Mouse (Mus musculus) heart, adult 2 months (tissue): ENCODE data around the gene Kat6b. TPM values are rescaled to one million over a fixed set of nuclear protein-coding genes. Genes with fewer than 3 reads are reported as not detected.

Experiments
- DNase-seq, 2 experiments: peaks; one replicate each; pipeline ENCODE4 v3.0.0; 2021
- H3K27ac ChIP-seq: fragments of 200-600 bp; 2 replicates; pipeline ENCODE4 v1.8.1; 2022
- H3K27me3 ChIP-seq: fragments of 200-500 bp; 2 replicates; pipeline ENCODE4 v1.6.1; 2012; ENCODE audit warnings: mild to moderate bottlenecking, low read length, inconsistent platforms, mixed read lengths; ENCODE audit not compliant: control insufficient read depth, insufficient read depth
- H3K36me3 ChIP-seq: fragments of 200-500 bp; 2 replicates; pipeline ENCODE4 v1.6.1; 2012; ENCODE audit warnings: low read length, inconsistent platforms; ENCODE audit not compliant: control insufficient read depth, insufficient read depth
- H3K4me1 ChIP-seq: fragments of 200-500 bp; 2 replicates; pipeline ENCODE4 v1.6.1; 2011; ENCODE audit warnings: low read length; ENCODE audit not compliant: control insufficient read depth, insufficient read depth
- H3K4me3 ChIP-seq: fragments of 200-600 bp; 2 replicates; pipeline ENCODE4 v1.8.1; 2022
- H3K79me2 ChIP-seq: fragments of 200-500 bp; replicated peaks from 2 replicates; pipeline ENCODE4 v1.6.1; 2012; ENCODE audit warnings: mild to moderate bottlenecking, inconsistent platforms, low read length, moderate library complexity, mixed read lengths; ENCODE audit not compliant: control insufficient read depth, insufficient read depth
- H3K9ac ChIP-seq: fragments of 200-500 bp; 2 replicates; pipeline ENCODE4 v1.6.1; 2012; ENCODE audit warnings: low read depth, mild to moderate bottlenecking, control low read depth, inconsistent platforms, low read length, mixed read lengths
- CTCF ChIP-seq: fragments of 200-600 bp; IDR thresholded peaks from 2 replicates; pipeline ENCODE4 v1.8.1; 2022; ENCODE audit warnings: antibody characterized with exemption, mild to moderate bottlenecking, moderate library complexity
- EP300 ChIP-seq: fragments of 200-500 bp; IDR thresholded peaks from 2 replicates; pipeline ENCODE4 v1.6.1; 2011; ENCODE audit warnings: low read depth, low read length, control low read depth; ENCODE audit not compliant: insufficient read depth
- POLR2A ChIP-seq: fragments of 200-500 bp; IDR thresholded peaks from 2 replicates; pipeline ENCODE4 v1.6.1; 2011; ENCODE audit warnings: mild to moderate bottlenecking, low read depth, low read length, control low read depth; ENCODE audit not compliant: insufficient read depth
- WGBS: fragments of 180-500 bp; shearing (Covaris S2); methylation state at CpG from one replicate; pipeline ENCODE4 v1.1.7; 2018; 5-methylcytosine and 5-hydroxymethylcytosine counted together
- intact Hi-C: fragments of 180-260 bp; cut with DNase I; formaldehyde crosslinking; loops from one replicate; pipeline ENCODE4 v1.15.1; 2025
- polyA plus RNA-seq: library from polyadenylated mRNA; depleted of rRNA; stranded (reverse); fragments of >200 nt; gene quantifications from 2 replicates; pipeline ENCODE4 v1.2.3, GENCODE M21; 2012
- total RNA-seq, 2 experiments: library from RNA; stranded (reverse); gene quantifications; 2 replicates each; pipeline ENCODE4 v1.2.3; 2021

The Kat6b gene
- total and polyA plus RNA-seq, 3 experiments, result 9.0 to 27.9 (median 26.6) TPM

- H3K27ac ChIP-seq, result no peak overlapping the region
- H3K36me3 ChIP-seq, result peaks cover 5% of the 10 kb centered on the region
- no peak for DNase-seq
- no peak overlapping the region for H3K4me3 ChIP-seq
- no peak overlapping the region for H3K9ac ChIP-seq
- intact Hi-C loops, result loop anchor here (5.0 kb wide), 1 partner anchor 45 kb away; no protein-coding TSS in a partner anchor
- H3K79me2 ChIP-seq, result peaks cover 7% of the 10 kb centered on the region
- WGBS, result 43% methylated on average over 7 of the region's 7 CpGs
- TF ChIP-seq EP300, result no peak
- no peak for TF ChIP-seq CTCF
- TF ChIP-seq POLR2A, result no peak
- H3K27me3 ChIP-seq, result no peaks in the 10 kb centered on the region
- peaks cover 19% of the 10 kb centered on the region for H3K4me1 ChIP-seq
Measured at GRCm38 (mm10) chr14:21547297-21547696, 66.1 kb downstream of the Kat6b start.

GRCm38 (mm10) chr14:21547965-21548364 is 66.7 kb downstream of the Kat6b start:
- intact Hi-C loops, result loop anchor here (5.0 kb wide), 1 partner anchor 46 kb away; no protein-coding TSS in a partner anchor

GRCm38 (mm10) chr14:21548952-21549607 is 67.8 kb downstream of the Kat6b start:
- intact Hi-C loops, result loop anchor here (5.0 kb wide), 1 partner anchor 47 kb away; no protein-coding TSS in a partner anchor
- no peak overlapping the region for H3K4me3 ChIP-seq
- H3K9ac ChIP-seq, result no peak overlapping the region
- no peak overlapping the region for H3K27ac ChIP-seq
- WGBS, result 73% methylated on average over 6 of the region's 6 CpGs
- H3K36me3 ChIP-seq, result peaks cover 5% of the 10 kb centered on the region
- no peaks in the 10 kb centered on the region for H3K27me3 ChIP-seq
- DNase-seq, result no peak
- H3K79me2 ChIP-seq, result peaks cover 2% of the 10 kb centered on the region
- peaks cover 20% of the 10 kb centered on the region for H3K4me1 ChIP-seq
- TF ChIP-seq EP300, result no peak
- no peak for TF ChIP-seq CTCF
- no peak for TF ChIP-seq POLR2A

More at GRCm38 (mm10) chr14:21547965-21548364, 66.7 kb downstream of the Kat6b start:
- H3K27me3 ChIP-seq, result no peaks in the 10 kb centered on the region
- H3K4me1 ChIP-seq, result peaks cover 19% of the 10 kb centered on the region
- peaks cover 4% of the 10 kb centered on the region for H3K79me2 ChIP-seq
- peaks cover 5% of the 10 kb centered on the region for H3K36me3 ChIP-seq
- DNase-seq, result no peak
- WGBS, result 66% methylated on average over 3 of the region's 3 CpGs
- TF ChIP-seq EP300 (no peak), CTCF (no peak), POLR2A (no peak)
- H3K27ac ChIP-seq, result no peak overlapping the region
- H3K4me3 ChIP-seq, result no peak overlapping the region
- H3K9ac ChIP-seq, result no peak overlapping the region

GRCm38 (mm10) chr14:21549608-21550115 is 68.4 kb downstream of the Kat6b start:
- no peak for DNase-seq
- no peak for TF ChIP-seq POLR2A
- no peak for TF ChIP-seq EP300
- TF ChIP-seq CTCF, result no peak
- H3K27ac ChIP-seq, result no peak overlapping the region
- peaks cover 5% of the 10 kb centered on the region for H3K36me3 ChIP-seq
- H3K27me3 ChIP-seq, result no peaks in the 10 kb centered on the region
- intact Hi-C loops, result loop anchor here (5.0 kb wide), 1 partner anchor 47 kb away; no protein-coding TSS in a partner anchor
- 54% methylated on average over 6 of the region's 6 CpGs for WGBS
- H3K79me2 ChIP-seq, result peaks cover 3% of the 10 kb centered on the region
- peaks cover 20% of the 10 kb centered on the region for H3K4me1 ChIP-seq
- no peak overlapping the region for H3K4me3 ChIP-seq
- no peak overlapping the region for H3K9ac ChIP-seq

GRCm38 (mm10) chr14:21550576-21550975 is 69.3 kb downstream of the Kat6b start:
- peaks cover 14% of the 10 kb centered on the region for H3K4me1 ChIP-seq
- 79% methylated on average over 7 of the region's 7 CpGs for WGBS
- H3K79me2 ChIP-seq, result peaks cover 3% of the 10 kb centered on the region

GRCm38 (mm10) chr14:21551655-21552054 is 70.4 kb downstream of the Kat6b start:
- intact Hi-C loops, result no loop called here
- Histone ChIP-seq H3K4me3 (no peak overlapping the region), H3K27me3 (no peaks in the 10 kb centered on the region), H3K36me3 (peaks cover 4% of the 10 kb centered on the region), H3K4me1 (peaks cover 16% of the 10 kb centered on the region), H3K27ac (no peak overlapping the region), H3K9ac (no peak overlapping the region), H3K79me2 (peaks cover 3% of the 10 kb centered on the region)
- TF ChIP-seq POLR2A, result no peak
- 90% methylated on average over 7 of the region's 7 CpGs for WGBS
- no peak for DNase-seq

More at GRCm38 (mm10) chr14:21550576-21550975, 69.3 kb downstream of the Kat6b start:
- H3K36me3 ChIP-seq, result peaks cover 5% of the 10 kb centered on the region
- TF ChIP-seq POLR2A (no peak), EP300 (no peak), CTCF (no peak)
- H3K9ac ChIP-seq, result no peak overlapping the region
- H3K27ac ChIP-seq, result no peak overlapping the region
- intact Hi-C loops, result no loop called here
- no peaks in the 10 kb centered on the region for H3K27me3 ChIP-seq
- no peak overlapping the region for H3K4me3 ChIP-seq
- no peak for DNase-seq
